Mouse (Mus musculus): ENCODE results near the gene Kifc1. TPM values are rescaled to one million over a fixed set of nuclear protein-coding genes. Genes with fewer than 3 reads are reported as not detected.
"Not testable (repeated sequence)": the region's sequence is repeated elsewhere in the genome, so short reads cannot be mapped to it uniquely, and the experiment has no call there.

Kifc1 gene
- polyA plus RNA-seq, 1 experiment from 2014 or later, result 3.3 TPM

- Histone ChIP-seq H3K27me3 (no peaks in the 10 kb centered on the region), H3K4me2 (replicated peaks) (no peak overlapping the region), H3K9ac (replicated peaks) (no peak overlapping the region), H3K4me3 (no peak overlapping the region), H3K36me3 (no peaks in the 10 kb centered on the region), H3K27ac (replicated peaks) (no peak overlapping the region), H3K9me3 (no peaks in the 10 kb centered on the region), H3K4me1 (no peaks in the 10 kb centered on the region)
- WGBS, result 45% methylated on average over 6 of the region's 6 CpGs
- ATAC-seq (replicated peaks), result no peak
These were observed 6.8 kb upstream of the Kifc1 start for GRCm38 (mm10) chr17:33897114-33897794.

GRCm38 (mm10) chr17:33893011-33893410 is 2.5 kb upstream of the Kifc1 start:
- ATAC-seq (replicated peaks), result not testable (repeated sequence)
- WGBS, result 82% methylated on average over 4 of the region's 4 CpGs

GRCm38 (mm10) chr17:33892429-33892828 is 2.0 kb upstream of the Kifc1 start:
- no peak for ATAC-seq (replicated peaks)
- Histone ChIP-seq H3K4me1 (peaks cover 13% of the 10 kb centered on the region), H3K27ac (replicated peaks) (no peak overlapping the region), H3K4me3 (no peak overlapping the region), H3K4me2 (replicated peaks) (no peak overlapping the region), H3K36me3 (no peaks in the 10 kb centered on the region), H3K9me3 (no peaks in the 10 kb centered on the region), H3K9ac (replicated peaks) (no peak overlapping the region), H3K27me3 (no peaks in the 10 kb centered on the region)
- WGBS, result 27% methylated on average over 7 of the region's 7 CpGs

More at GRCm38 (mm10) chr17:33893011-33893410, 2.5 kb upstream of the Kifc1 start:
- not testable (repeated sequence) for H3K27me3 ChIP-seq; H3K9ac ChIP-seq (replicated peaks); H3K4me2 ChIP-seq (replicated peaks); H3K36me3 ChIP-seq; H3K27ac ChIP-seq (replicated peaks); H3K4me3 ChIP-seq; H3K9me3 ChIP-seq
- peaks cover 13% of the 10 kb centered on the region for H3K4me1 ChIP-seq

- not testable (repeated sequence) for H3K9me3 ChIP-seq; H3K4me3 ChIP-seq; H3K27ac ChIP-seq (replicated peaks); ATAC-seq (replicated peaks); H3K4me2 ChIP-seq (replicated peaks); H3K27me3 ChIP-seq; H3K9ac ChIP-seq (replicated peaks); H3K36me3 ChIP-seq
- WGBS, result 77% methylated on average over 6 of the region's 6 CpGs
- peaks cover 13% of the 10 kb centered on the region for H3K4me1 ChIP-seq
These were observed 1.4 kb upstream of the Kifc1 start for GRCm38 (mm10) chr17:33891892-33892291.

- Histone ChIP-seq H3K9me3 (no peaks in the 10 kb centered on the region), H3K27me3 (no peaks in the 10 kb centered on the region), H3K27ac (replicated peaks) (no peak overlapping the region), H3K4me1 (peaks cover 13% of the 10 kb centered on the region), H3K9ac (replicated peaks) (no peak overlapping the region), H3K4me2 (replicated peaks) (no peak overlapping the region), H3K36me3 (no peaks in the 10 kb centered on the region), H3K4me3 (no peak overlapping the region)
- 73% methylated on average over 2 of the region's 2 CpGs for WGBS
- ATAC-seq (replicated peaks), result no peak
These were observed 896 bp upstream of the Kifc1 start for GRCm38 (mm10) chr17:33891357-33891756.

GRCm38 (mm10) chr17:33889941-33890532 is 424 bp downstream of the Kifc1 start:
- not testable (repeated sequence) for H3K27me3 ChIP-seq; H3K9me3 ChIP-seq; H3K27ac ChIP-seq (replicated peaks); H3K36me3 ChIP-seq
- Histone ChIP-seq H3K9ac (replicated peaks) (peak overlapping the region; percentile 49), H3K4me2 (replicated peaks) (peak overlapping the region; percentile 67), H3K4me1 (peaks cover 13% of the 10 kb centered on the region), H3K4me3 (peak overlapping the region; percentile 65)
- ATAC-seq (replicated peaks), result peak; percentile 24; the same call in 1 of the 2 replicates
- WGBS, result 0% methylated on average over 36 of the region's 44 CpGs

- not testable (repeated sequence) for H3K27ac ChIP-seq (replicated peaks); H3K36me3 ChIP-seq; H3K4me3 ChIP-seq; H3K9me3 ChIP-seq; ATAC-seq (replicated peaks); H3K27me3 ChIP-seq; H3K4me2 ChIP-seq (replicated peaks); H3K9ac ChIP-seq (replicated peaks)
- H3K4me1 ChIP-seq, result peaks cover 13% of the 10 kb centered on the region
These were observed 2.2 kb downstream of the Kifc1 start for GRCm38 (mm10) chr17:33888230-33888629.

- 88% methylated on average over 2 of the region's 2 CpGs for WGBS
- not testable (repeated sequence) for H3K9me3 ChIP-seq; H3K27ac ChIP-seq (replicated peaks); H3K4me3 ChIP-seq; H3K36me3 ChIP-seq; H3K9ac ChIP-seq (replicated peaks); H3K27me3 ChIP-seq; ATAC-seq (replicated peaks); H3K4me2 ChIP-seq (replicated peaks)
- H3K4me1 ChIP-seq, result peaks cover 13% of the 10 kb centered on the region
These were observed 2.7 kb downstream of the Kifc1 start for GRCm38 (mm10) chr17:33887802-33888201.

- not testable (repeated sequence) for H3K9ac ChIP-seq (replicated peaks); ATAC-seq (replicated peaks); H3K27me3 ChIP-seq; H3K9me3 ChIP-seq; H3K36me3 ChIP-seq; H3K4me2 ChIP-seq (replicated peaks); H3K27ac ChIP-seq (replicated peaks); H3K4me1 ChIP-seq; H3K4me3 ChIP-seq
- 92% methylated on average over 10 of the region's 11 CpGs for WGBS
These were observed 6.1 kb downstream of the Kifc1 start for GRCm38 (mm10) chr17:33884320-33884719.

- H3K4me3 ChIP-seq; ATAC-seq (replicated peaks); H3K27ac ChIP-seq (replicated peaks); H3K27me3 ChIP-seq; H3K4me2 ChIP-seq (replicated peaks); H3K36me3 ChIP-seq; H3K9me3 ChIP-seq; H3K4me1 ChIP-seq; H3K9ac ChIP-seq (replicated peaks): not testable (repeated sequence)
- WGBS, result 83% methylated on average over 5 of the region's 5 CpGs
These were observed 14.7 kb downstream of the Kifc1 start for GRCm38 (mm10) chr17:33875797-33876196.

- H3K4me3 ChIP-seq, result no peak overlapping the region
- no peak overlapping the region for H3K4me2 ChIP-seq (replicated peaks)
- no peak overlapping the region for H3K27ac ChIP-seq (replicated peaks)
- 84% methylated on average over 11 of the region's 11 CpGs for WGBS
- H3K9me3 ChIP-seq, result no peaks in the 10 kb centered on the region
- no peak for ATAC-seq (replicated peaks)
- H3K9ac ChIP-seq (replicated peaks), result no peak overlapping the region
- 0 out of 2 replicates have a peak, but pooled peaks cover 6% of the 10 kb centered on the region for H3K36me3 ChIP-seq
- no peaks in the 10 kb centered on the region for H3K4me1 ChIP-seq
- H3K27me3 ChIP-seq, result no peaks in the 10 kb centered on the region
These were observed 16.1 kb downstream of the Kifc1 start for GRCm38 (mm10) chr17:33874411-33874810.

GRCm38 (mm10) chr17:33873537-33873936 is 16.9 kb downstream of the Kifc1 start, which contains the start of gene Gm7029:
Gene Gm7029 (plus strand): TSS chr17:33873837.
- H3K9me3 ChIP-seq; H3K4me2 ChIP-seq (replicated peaks); H3K4me3 ChIP-seq; H3K36me3 ChIP-seq; ATAC-seq (replicated peaks); H3K4me1 ChIP-seq; H3K9ac ChIP-seq (replicated peaks); H3K27me3 ChIP-seq; H3K27ac ChIP-seq (replicated peaks): not testable (repeated sequence)
- WGBS, result 90% methylated on average over 2 of the region's 12 CpGs
